ENCODE assay signal across 29 mouse cellular contexts in genomic region chr6:91858339-91858738, GRCm38 (mm10). TPM values are rescaled to one million over a fixed set of nuclear protein-coding genes. Genes with fewer than 3 reads are reported as not detected.
"Had no signal": no experiment of that assay in that cellular context is flagged by ENCODE, and none has a peak within 500 bp of the region (broad histone marks: within the 10 kb centered on the region; RNA-seq: fewer than 3 reads in every experiment).

No protein-coding gene starts in this region.

- ATAC-seq: forebrain, embryonic 13.5 days; forebrain, embryonic 14.5 days; forebrain, embryonic 15.5 days; forebrain, embryonic 16.5 days; forebrain, postnatal 0 days had no signal

- H3K4me1 ChIP-seq: embryonic facial prominence, embryonic 12.5 days; embryonic facial prominence, embryonic 13.5 days; embryonic facial prominence, embryonic 15.5 days; forebrain, embryonic 10.5 days; forebrain, embryonic 12.5 days; forebrain, embryonic 13.5 days; forebrain, embryonic 15.5 days had no signal

- H3K9me3 ChIP-seq: embryonic facial prominence, embryonic 10.5 days; embryonic facial prominence, embryonic 12.5 days; embryonic facial prominence, embryonic 15.5 days; forebrain, embryonic 10.5 days; forebrain, embryonic 12.5 days; forebrain, embryonic 13.5 days; forebrain, embryonic 15.5 days; heart, embryonic 10.5 days had no signal

- H3K4me3 ChIP-seq: embryonic facial prominence, embryonic 10.5 days; embryonic facial prominence, embryonic 12.5 days; embryonic facial prominence, embryonic 13.5 days; embryonic facial prominence, embryonic 15.5 days; erythroblast, embryonic 14.5 days; forebrain, embryonic 10.5 days; forebrain, embryonic 12.5 days; forebrain, embryonic 13.5 days; forebrain, embryonic 15.5 days; heart, adult 2 months; heart, embryonic 10.5 days had no signal

- H3K27me3 ChIP-seq: embryonic facial prominence, embryonic 12.5 days; forebrain, embryonic 12.5 days had no signal

- H3K36me3 ChIP-seq: embryonic facial prominence, embryonic 10.5 days; embryonic facial prominence, embryonic 12.5 days; embryonic facial prominence, embryonic 13.5 days; embryonic facial prominence, embryonic 15.5 days; forebrain, embryonic 10.5 days; forebrain, embryonic 12.5 days; forebrain, embryonic 15.5 days; heart, embryonic 10.5 days had no signal

- H3K4me2 ChIP-seq: embryonic facial prominence, embryonic 12.5 days; embryonic facial prominence, embryonic 13.5 days; embryonic facial prominence, embryonic 15.5 days; forebrain, embryonic 12.5 days; forebrain, embryonic 13.5 days; forebrain, embryonic 15.5 days had no signal

- DNase-seq: cerebellum, adult 8-10 months; cerebellum, adult 9-10 months; cerebellum, adult 9-11 months; cerebellum, postnatal 10 days; cerebellum, postnatal 14 days; cerebellum, postnatal 36 days; embryo, embryonic 11 days; forebrain, postnatal 0 days; gastrocnemius, postnatal 10 days; gastrocnemius, postnatal 14 days; gastrocnemius, postnatal 25 days; gastrocnemius, postnatal 36 days; heart, adult 11 months; heart, adult 18-20 months; heart, adult 2 months had no signal

- H3K9ac ChIP-seq: embryonic facial prominence, embryonic 12.5 days; embryonic facial prominence, embryonic 13.5 days; embryonic facial prominence, embryonic 15.5 days; forebrain, embryonic 12.5 days; forebrain, embryonic 13.5 days; forebrain, embryonic 15.5 days; forebrain, postnatal 0 days had no signal

- H3K27ac ChIP-seq: embryonic facial prominence, embryonic 10.5 days; embryonic facial prominence, embryonic 12.5 days; embryonic facial prominence, embryonic 13.5 days; embryonic facial prominence, embryonic 15.5 days; forebrain, embryonic 10.5 days; forebrain, embryonic 12.5 days; forebrain, embryonic 13.5 days; forebrain, embryonic 15.5 days; heart, adult 2 months; heart, embryonic 10.5 days had no signal

RNA-seq across cellular contexts. Expression of gene Grip2, which starts 31.3 kb away (rescaled TPM):
- total RNA-seq: common myeloid progenitor, adult 5-6 weeks; granulocyte monocyte progenitor cell, adult 5-6 weeks had no signal
- polyA plus RNA-seq: erythroblast, embryonic 14.5 days had no signal

RNA-seq across cellular contexts. Expression of gene 4930590J08Rik, which starts 44.3 kb away (rescaled TPM):
- polyA plus RNA-seq: erythroblast, embryonic 14.5 days had no signal
